Mouse (Mus musculus): Measurements from ENCODE around the gene Ubl4b. TPM values are rescaled to one million over a fixed set of nuclear protein-coding genes. Genes with fewer than 3 reads are reported as not detected.

The Ubl4b gene
- polyA plus RNA-seq, 1 experiment from 2014 or later = not detected

DNA sequence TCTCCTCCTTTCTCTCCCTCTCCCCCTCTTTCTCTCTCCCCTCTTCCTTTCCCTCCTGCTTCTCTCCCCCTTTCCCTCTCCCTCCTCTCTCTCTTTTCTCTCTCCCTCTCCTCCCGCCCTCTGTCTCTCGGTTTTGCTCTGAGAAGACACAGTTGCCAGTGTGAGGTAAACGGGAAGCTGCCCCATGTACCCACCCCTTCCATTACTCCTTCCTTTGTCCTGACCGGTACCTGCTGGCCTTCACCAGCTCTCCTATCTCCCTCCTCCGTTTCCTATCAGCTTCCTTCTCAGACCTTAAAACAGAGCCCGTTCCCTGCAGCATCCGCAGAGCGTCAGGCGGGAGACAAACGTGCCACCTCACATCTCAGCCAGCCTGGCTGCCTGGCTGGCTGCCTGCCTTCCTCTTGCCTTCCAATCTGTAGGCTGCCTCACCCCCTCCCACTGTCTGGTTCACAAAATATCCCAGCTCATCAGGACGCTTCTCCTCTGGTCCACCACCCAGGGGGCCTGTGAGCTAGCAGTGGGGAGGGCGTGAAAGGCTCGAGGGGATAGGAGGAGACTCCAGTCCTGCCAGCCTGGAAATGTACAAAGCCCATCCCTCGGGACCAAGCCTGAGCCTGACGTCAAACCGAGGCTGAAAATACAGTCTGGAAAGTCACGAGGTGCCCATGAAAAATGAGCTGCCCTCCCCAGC, 17.9 kb downstream of the Ubl4b start:
- 0 out of 2 replicates have a peak overlapping the region, but pooled peaks have one; percentile 5 for H3K4me2 ChIP-seq
- H3K9me3 ChIP-seq (replicated peaks) = no peaks in the 10 kb centered on the region
- H3K4me3 ChIP-seq = no peak overlapping the region
- ATAC-seq = no peak
- H3K36me3 ChIP-seq = no peaks in the 10 kb centered on the region
- 8% methylated on average over 17 of the region's 17 CpGs for WGBS (ENCODE audit: insufficient replicate concordance)
- no peaks in the 10 kb centered on the region for H3K4me1 ChIP-seq
- H3K27me3 ChIP-seq (replicated peaks) = peaks cover 38% of the 10 kb centered on the region
- no peak overlapping the region for H3K9ac ChIP-seq
- H3K27ac ChIP-seq = no peak overlapping the region

DNA sequence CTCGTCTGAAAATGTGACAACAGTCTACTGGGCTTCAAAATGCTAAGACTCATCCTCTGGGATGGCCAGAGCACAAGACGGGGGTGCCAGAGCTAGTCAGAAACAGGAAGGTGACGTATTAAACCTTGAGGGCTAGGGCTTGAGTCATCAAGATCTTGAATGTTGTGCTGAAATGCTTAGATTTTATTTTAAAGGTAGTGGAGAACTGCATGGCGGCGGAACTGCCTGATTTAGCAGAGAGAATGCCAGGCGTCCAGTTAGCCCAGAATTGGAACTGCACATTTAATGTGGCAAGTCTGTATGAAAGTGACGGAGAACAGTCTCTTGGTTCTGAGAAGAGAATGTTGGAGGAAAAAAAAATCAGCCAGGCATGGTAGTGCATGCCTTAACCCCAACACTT, 19.9 kb downstream of the Ubl4b start:
- Histone ChIP-seq H3K36me3 (no peaks in the 10 kb centered on the region), H3K4me2 (no peak overlapping the region), H3K9ac (no peak overlapping the region), H3K4me3 (no peak overlapping the region), H3K4me1 (no peaks in the 10 kb centered on the region), H3K9me3 (replicated peaks) (no peaks in the 10 kb centered on the region), H3K27ac (no peak overlapping the region), H3K27me3 (replicated peaks) (peaks cover 33% of the 10 kb centered on the region)
- WGBS (ENCODE audit: insufficient replicate concordance) = 62% methylated on average over 7 of the region's 7 CpGs
- no peak for ATAC-seq

DNA sequence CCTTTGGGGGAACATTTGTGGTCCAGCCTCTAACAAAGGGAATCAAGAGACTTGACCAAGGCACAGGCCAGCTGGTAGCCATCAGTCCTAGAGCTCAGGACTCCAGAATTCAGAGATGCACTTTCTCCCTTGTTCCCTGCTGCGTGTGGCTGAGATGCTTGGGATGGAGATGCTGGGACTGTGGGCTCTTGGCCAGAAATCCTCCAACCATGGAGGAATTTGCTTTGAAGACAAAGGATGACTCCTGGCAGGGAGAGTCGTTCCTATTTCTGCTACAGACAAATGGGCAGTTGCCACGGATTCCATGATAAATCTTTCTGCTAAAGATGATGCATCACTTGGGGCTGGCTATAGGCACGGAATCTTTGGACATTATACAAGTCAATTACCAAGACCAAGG, 21.3 kb downstream of the Ubl4b start:
- Histone ChIP-seq H3K27me3 (replicated peaks) (peaks cover 30% of the 10 kb centered on the region), H3K4me1 (no peaks in the 10 kb centered on the region), H3K4me3 (no peak overlapping the region), H3K9ac (no peak overlapping the region), H3K9me3 (replicated peaks) (no peaks in the 10 kb centered on the region), H3K36me3 (no peaks in the 10 kb centered on the region), H3K27ac (no peak overlapping the region), H3K4me2 (no peak overlapping the region)
- ATAC-seq = no peak
- WGBS (ENCODE audit: insufficient replicate concordance) = 49% methylated on average over 4 of the region's 4 CpGs

DNA sequence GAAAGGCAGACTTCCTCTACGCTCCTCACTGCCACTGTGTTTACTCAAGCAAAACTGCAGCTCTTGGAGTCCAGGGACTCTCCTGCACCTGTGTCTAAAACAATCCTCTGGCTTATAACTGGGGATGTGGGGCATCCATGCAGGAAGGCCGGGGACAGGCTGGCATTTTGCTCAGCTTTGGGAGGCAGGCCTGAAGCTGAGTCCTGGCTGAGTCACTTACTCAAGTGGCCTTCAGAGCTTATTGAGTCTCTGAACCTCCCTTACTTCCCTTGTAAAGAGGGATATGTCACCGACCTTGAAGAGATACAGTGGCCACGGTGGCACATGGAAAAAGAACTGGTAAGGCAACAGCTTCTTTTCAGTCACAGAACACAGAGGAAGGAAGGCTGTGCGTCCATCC, 24.3 kb downstream of the Ubl4b start:
- no peak overlapping the region for H3K9ac ChIP-seq
- no peak for ATAC-seq
- peaks cover 9% of the 10 kb centered on the region for H3K27me3 ChIP-seq (replicated peaks)
- 54% methylated on average over 5 of the region's 5 CpGs for WGBS (ENCODE audit: insufficient replicate concordance)
- no peaks in the 10 kb centered on the region for H3K4me1 ChIP-seq
- H3K9me3 ChIP-seq (replicated peaks) = no peaks in the 10 kb centered on the region
- no peak overlapping the region for H3K4me3 ChIP-seq
- no peak overlapping the region for H3K27ac ChIP-seq
- no peak overlapping the region for H3K4me2 ChIP-seq
- H3K36me3 ChIP-seq = no peaks in the 10 kb centered on the region

DNA sequence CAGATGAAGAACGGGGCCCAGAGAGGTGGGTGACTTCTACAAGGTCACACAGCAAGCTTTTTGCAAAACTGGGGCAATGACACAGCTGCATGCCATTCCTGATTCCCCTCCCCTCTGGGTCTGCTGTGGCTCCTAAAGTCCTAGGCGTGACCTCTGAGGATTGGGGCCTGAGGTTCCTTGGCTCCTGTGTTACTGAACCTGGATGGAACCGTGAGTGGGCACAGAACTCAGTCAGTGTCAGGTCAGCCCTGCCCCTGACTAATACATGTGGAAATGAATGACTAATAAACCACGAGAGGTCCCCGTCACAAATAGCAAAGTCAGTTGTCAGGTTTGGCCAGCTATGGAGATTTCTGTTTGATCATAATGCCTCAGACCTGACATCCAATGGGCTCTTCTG, 25.7 kb downstream of the Ubl4b start:
- 56% methylated on average over 5 of the region's 5 CpGs for WGBS (ENCODE audit: insufficient replicate concordance)

DNA sequence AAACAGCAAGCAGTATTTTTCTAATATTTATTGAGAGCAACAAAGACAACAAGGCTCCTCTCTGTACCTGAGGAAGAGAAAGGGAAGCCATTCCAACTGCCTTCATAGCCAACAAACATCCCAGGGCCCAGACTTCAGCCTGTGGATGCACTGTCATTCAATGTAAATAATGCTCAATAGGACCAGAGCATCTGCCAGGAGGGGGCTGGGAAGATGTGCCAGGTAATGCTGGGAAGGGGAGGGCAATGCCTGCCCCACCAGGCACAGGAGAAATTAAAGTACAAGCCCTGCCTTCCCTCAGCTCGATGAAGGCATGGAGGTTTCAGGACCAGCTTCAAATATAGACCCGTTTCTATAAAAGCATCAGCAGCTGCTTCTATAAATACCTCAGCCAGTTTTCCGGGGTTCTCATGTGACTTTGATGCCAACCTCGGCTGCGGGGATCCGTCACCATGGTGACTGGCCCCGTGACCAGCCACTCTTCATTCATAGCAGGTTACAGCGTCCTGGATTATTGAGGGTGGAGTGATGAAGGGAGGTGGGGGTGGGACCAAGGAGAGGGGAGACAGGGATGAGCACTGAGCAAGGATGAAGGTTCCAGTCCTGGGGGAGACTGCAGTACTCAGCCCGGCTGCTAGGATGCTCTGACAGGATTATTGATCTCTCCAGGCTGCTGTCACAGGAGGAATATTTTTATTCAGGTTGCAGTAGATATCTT, 26.3 kb downstream of the Ubl4b start:
- 49% methylated on average over 9 of the region's 9 CpGs for WGBS (ENCODE audit: insufficient replicate concordance)
- ATAC-seq = no peak

More for the DNA sequence above, 25.7 kb downstream of the Ubl4b start:
- 0 out of 2 replicates have a peak, but pooled peaks cover 7% of the 10 kb centered on the region for H3K27me3 ChIP-seq (replicated peaks)
- no peak overlapping the region for H3K9ac ChIP-seq
- no peak for ATAC-seq
- no peak overlapping the region for H3K27ac ChIP-seq
- H3K4me3 ChIP-seq = no peak overlapping the region
- no peaks in the 10 kb centered on the region for H3K4me1 ChIP-seq
- H3K36me3 ChIP-seq = no peaks in the 10 kb centered on the region
- no peak overlapping the region for H3K4me2 ChIP-seq
- no peaks in the 10 kb centered on the region for H3K9me3 ChIP-seq (replicated peaks)

DNA sequence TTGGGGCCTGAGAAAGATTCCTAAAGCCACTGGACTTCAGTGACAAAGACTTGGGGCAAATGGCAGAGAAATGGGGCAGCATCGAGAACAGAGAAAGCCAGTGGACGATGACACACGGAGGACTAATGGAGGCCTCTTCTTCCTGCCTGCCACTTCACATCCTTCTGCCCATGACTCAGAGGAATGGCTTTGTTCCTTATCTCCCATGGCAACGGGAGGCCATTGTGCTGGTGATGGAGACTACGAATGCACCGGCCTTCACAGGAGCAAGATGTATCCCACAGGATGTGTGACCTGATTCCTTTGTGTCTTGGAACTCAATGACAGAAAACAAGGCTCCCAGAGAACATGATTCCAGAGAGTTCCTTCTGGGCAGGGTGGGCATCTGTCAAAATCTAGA, 30.3 kb downstream of the Ubl4b start:
- Histone ChIP-seq H3K9ac (no peak overlapping the region), H3K4me1 (no peaks in the 10 kb centered on the region), H3K4me3 (no peak overlapping the region), H3K27ac (no peak overlapping the region), H3K4me2 (no peak overlapping the region), H3K9me3 (replicated peaks) (no peaks in the 10 kb centered on the region), H3K36me3 (no peaks in the 10 kb centered on the region), H3K27me3 (replicated peaks) (peaks cover 30% of the 10 kb centered on the region)
- WGBS (ENCODE audit: insufficient replicate concordance) = 38% methylated on average over 6 of the region's 6 CpGs
- no peak for ATAC-seq

More for the DNA sequence above, 26.3 kb downstream of the Ubl4b start:
- no peak overlapping the region for H3K27ac ChIP-seq
- no peaks in the 10 kb centered on the region for H3K36me3 ChIP-seq
- no peak overlapping the region for H3K4me2 ChIP-seq
- H3K9me3 ChIP-seq (replicated peaks) = no peaks in the 10 kb centered on the region
- no peaks in the 10 kb centered on the region for H3K4me1 ChIP-seq
- H3K4me3 ChIP-seq = no peak overlapping the region
- no peak overlapping the region for H3K9ac ChIP-seq
- H3K27me3 ChIP-seq (replicated peaks) = 0 out of 2 replicates have a peak, but pooled peaks cover 7% of the 10 kb centered on the region

DNA sequence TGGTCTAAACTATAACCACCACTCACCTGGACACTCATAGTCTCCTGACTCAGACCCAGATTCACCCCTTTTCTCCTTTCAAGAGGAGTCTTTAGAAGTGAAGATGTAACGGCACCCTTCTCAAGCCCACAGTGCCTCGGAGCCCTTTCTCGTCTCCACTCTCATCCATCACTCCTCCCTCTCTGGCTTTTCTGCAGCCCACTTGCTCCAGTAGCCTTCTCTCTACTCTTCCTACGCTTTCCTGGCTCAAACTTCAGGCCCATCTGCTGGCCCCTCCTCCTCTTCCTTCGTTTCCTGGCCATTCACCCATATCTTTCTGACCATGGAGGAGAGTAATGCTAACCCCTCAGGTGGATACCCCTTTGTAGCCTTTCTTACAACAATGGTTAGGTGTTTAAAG, 33.9 kb downstream of the Ubl4b start:
- 60% methylated on average over 5 of the region's 5 CpGs for WGBS (ENCODE audit: insufficient replicate concordance)
- Histone ChIP-seq H3K4me1 (no peaks in the 10 kb centered on the region), H3K4me2 (no peak overlapping the region), H3K4me3 (no peak overlapping the region), H3K36me3 (no peaks in the 10 kb centered on the region), H3K9me3 (replicated peaks) (no peaks in the 10 kb centered on the region), H3K27me3 (replicated peaks) (peaks cover 57% of the 10 kb centered on the region), H3K9ac (no peak overlapping the region), H3K27ac (no peak overlapping the region)
- ATAC-seq = no peak

DNA sequence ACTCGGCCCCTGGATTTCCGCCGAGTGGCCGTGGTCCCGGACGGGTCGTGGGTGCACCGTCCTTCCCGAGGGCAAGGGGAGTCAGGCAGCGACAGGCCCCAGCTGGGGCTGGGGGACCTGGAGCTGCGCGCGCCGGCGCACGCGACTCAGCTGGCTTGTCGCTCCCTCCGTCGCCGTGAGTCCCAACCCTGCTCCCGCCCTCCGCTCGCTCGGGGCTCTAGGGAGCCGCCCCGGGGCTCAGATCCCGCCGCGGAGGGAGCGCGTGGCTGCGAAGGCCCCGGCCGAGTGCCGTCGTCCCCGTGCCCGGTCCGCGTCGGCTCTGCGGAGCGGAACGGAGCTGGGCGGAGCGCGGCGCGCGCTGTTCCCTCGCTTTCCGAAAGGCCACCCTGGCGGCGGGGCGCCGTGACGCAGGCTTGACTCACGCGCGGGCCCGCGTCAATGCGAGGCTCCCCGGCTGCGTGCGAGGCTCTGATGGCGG, 37.2 kb downstream of the Ubl4b start, which contains the start of gene Slc6a17:
Slc6a17 (minus strand) TSS at position 388 of the 478 bp plus-strand sequence.
- Histone ChIP-seq H3K4me1 (no peaks in the 10 kb centered on the region), H3K9me3 (replicated peaks) (no peaks in the 10 kb centered on the region), H3K9ac (0 out of 2 replicates have a peak within 1 kb of the TSS, but pooled peaks have one; percentile 12), H3K36me3 (no peaks in the 10 kb centered on the region), H3K27ac (no peak within 1 kb of the TSS), H3K27me3 (replicated peaks) (peaks cover 82% of the 10 kb centered on the region), H3K4me3 (peak within 1 kb of the TSS; percentile 40), H3K4me2 (peak within 1 kb of the TSS; percentile 64)
- no peak for ATAC-seq
- WGBS (ENCODE audit: insufficient replicate concordance) = under 1% methylated on average over 30 of the region's 68 CpGs

DNA sequence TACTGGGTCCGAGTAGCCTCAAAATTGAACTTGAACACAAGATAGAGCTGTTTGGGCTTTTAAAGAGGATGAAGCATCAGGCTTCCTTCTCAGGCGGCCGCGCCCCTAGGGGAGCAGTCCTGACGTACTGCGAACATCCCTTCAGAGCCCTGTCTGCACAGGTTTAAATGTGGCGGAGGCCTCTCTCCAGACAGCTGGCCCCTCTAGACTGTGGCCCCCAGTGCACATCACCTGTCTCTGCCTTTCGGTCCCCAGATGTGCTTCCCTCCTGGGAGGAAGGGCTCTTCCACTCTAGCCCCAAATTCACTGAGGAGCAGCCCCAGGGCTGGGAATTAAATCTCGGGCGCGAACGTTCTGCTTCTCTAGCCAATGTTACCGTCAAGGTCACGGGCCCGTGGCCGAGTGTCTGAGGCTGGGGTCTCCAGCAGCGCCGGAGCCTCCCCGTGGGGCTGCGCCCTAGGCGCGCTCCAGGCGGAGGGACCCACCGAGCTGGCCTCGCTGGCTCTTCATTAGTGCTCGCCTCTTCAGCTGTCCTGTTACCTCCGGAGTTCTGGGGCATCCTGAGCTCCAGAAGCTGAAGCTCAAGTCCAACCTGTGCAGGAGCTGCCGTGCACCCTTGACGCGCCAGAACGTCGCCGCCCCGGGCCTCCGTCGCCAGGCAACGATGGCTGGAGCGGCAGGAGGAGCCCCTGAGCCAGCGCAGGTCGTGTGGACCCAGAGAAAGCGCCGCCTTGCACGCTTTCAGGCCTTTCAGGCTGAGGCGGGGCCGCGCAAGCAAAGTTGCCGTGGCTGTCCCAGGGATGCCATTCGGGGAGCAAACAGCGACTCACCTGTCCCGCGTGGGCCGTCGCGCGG, 37.9 kb downstream of the Ubl4b start:
- Histone ChIP-seq H3K27me3 (replicated peaks) (peaks cover 80% of the 10 kb centered on the region), H3K36me3 (no peaks in the 10 kb centered on the region), H3K9me3 (replicated peaks) (no peaks in the 10 kb centered on the region), H3K9ac (0 out of 2 replicates have a peak overlapping the region, but pooled peaks have one; percentile 12), H3K4me1 (no peaks in the 10 kb centered on the region), H3K27ac (no peak overlapping the region), H3K4me3 (peak overlapping the region; percentile 40), H3K4me2 (peak overlapping the region; percentile 64)
- 7% methylated on average over 55 of the region's 55 CpGs for WGBS (ENCODE audit: insufficient replicate concordance)
- no peak for ATAC-seq

DNA sequence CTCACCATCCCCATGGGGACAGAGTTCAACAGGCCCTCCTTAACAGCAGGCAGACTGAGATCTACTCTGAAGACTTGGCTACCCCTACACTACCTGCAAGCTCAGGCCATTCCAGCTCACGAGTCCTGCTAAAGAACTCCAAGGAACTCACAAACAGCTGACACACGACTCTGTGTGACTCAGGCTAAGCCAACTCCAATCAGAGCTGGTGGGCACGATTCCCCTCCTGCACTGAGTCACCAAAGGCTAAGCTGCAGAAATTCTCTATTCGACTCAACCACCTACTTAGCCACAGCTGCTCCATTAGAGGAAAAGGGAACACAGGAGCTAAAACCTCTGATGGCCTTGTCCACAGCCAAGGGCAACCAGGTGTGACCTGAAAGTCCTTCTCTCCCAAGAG, 38.9 kb downstream of the Ubl4b start:
- H3K27ac ChIP-seq = no peak overlapping the region
- H3K4me2 ChIP-seq = no peak overlapping the region
- no peak for ATAC-seq
- H3K4me1 ChIP-seq = no peaks in the 10 kb centered on the region
- H3K27me3 ChIP-seq (replicated peaks) = peaks cover 73% of the 10 kb centered on the region
- no peak overlapping the region for H3K4me3 ChIP-seq
- no peaks in the 10 kb centered on the region for H3K36me3 ChIP-seq
- H3K9me3 ChIP-seq (replicated peaks) = no peaks in the 10 kb centered on the region
- H3K9ac ChIP-seq = no peak overlapping the region
- WGBS (ENCODE audit: insufficient replicate concordance) = 35% methylated on average over 4 of the region's 4 CpGs
